Mouse (Mus musculus): Measurements from ENCODE around the gene Stk11. TPM values are rescaled to one million over a fixed set of nuclear protein-coding genes. Genes with fewer than 3 reads are reported as not detected.

Stk11 gene
- polyA plus RNA-seq, 1 experiment, result 104 TPM

- Histone ChIP-seq H3K4me1 (ENCODE audit: control insufficient read depth, insufficient read depth, low read length) (peaks cover 32% of the 10 kb centered on the region), H3K4me3 (ENCODE audit: insufficient read depth, low read length) (no peak overlapping the region), H3K27ac (ENCODE audit: insufficient read depth, low read depth, low read length) (no peak overlapping the region)
- TF ChIP-seq POLR2A (IDR thresholded peaks at IDR 0.05; ENCODE audit: borderline replicate concordance, low read depth, low read length) (no peak), CTCF (IDR thresholded peaks at IDR 0.05; ENCODE audit: low read depth, low read length) (no peak)
Measured at GRCm38 (mm10) chr10:80092690-80093089, 22.9 kb upstream of the Stk11 start.

GRCm38 (mm10) chr10:80094085-80094484 is 21.5 kb upstream of the Stk11 start:
- Histone ChIP-seq H3K4me1 (ENCODE audit: control insufficient read depth, insufficient read depth, low read length) (peaks cover 39% of the 10 kb centered on the region), H3K4me3 (ENCODE audit: insufficient read depth, low read length) (no peak overlapping the region), H3K27ac (ENCODE audit: insufficient read depth, low read depth, low read length) (no peak overlapping the region)
- TF ChIP-seq POLR2A (IDR thresholded peaks at IDR 0.05; ENCODE audit: borderline replicate concordance, low read depth, low read length), result no peak
- TF ChIP-seq CTCF (IDR thresholded peaks at IDR 0.05; ENCODE audit: low read depth, low read length), result no peak

- TF ChIP-seq CTCF (IDR thresholded peaks at IDR 0.05; ENCODE audit: low read depth, low read length) (no peak), POLR2A (IDR thresholded peaks at IDR 0.05; ENCODE audit: borderline replicate concordance, low read depth, low read length) (no peak)
- Histone ChIP-seq H3K4me1 (ENCODE audit: control insufficient read depth, insufficient read depth, low read length) (peaks cover 45% of the 10 kb centered on the region), H3K4me3 (ENCODE audit: insufficient read depth, low read length) (no peak overlapping the region), H3K27ac (ENCODE audit: insufficient read depth, low read depth, low read length) (no peak overlapping the region)
Measured at GRCm38 (mm10) chr10:80094684-80095083, 20.9 kb upstream of the Stk11 start.

GRCm38 (mm10) chr10:80095547-80095946 is 20.1 kb upstream of the Stk11 start:
- Histone ChIP-seq H3K4me1 (ENCODE audit: control insufficient read depth, insufficient read depth, low read length) (peaks cover 54% of the 10 kb centered on the region), H3K27ac (ENCODE audit: insufficient read depth, low read depth, low read length) (no peak overlapping the region), H3K4me3 (ENCODE audit: insufficient read depth, low read length) (no peak overlapping the region)
- TF ChIP-seq CTCF (IDR thresholded peaks at IDR 0.05; ENCODE audit: low read depth, low read length) (no peak), POLR2A (IDR thresholded peaks at IDR 0.05; ENCODE audit: borderline replicate concordance, low read depth, low read length) (no peak)

- H3K27ac ChIP-seq (ENCODE audit: insufficient read depth, low read depth, low read length), result no peak overlapping the region
- H3K4me1 ChIP-seq (ENCODE audit: control insufficient read depth, insufficient read depth, low read length), result peaks cover 64% of the 10 kb centered on the region
- TF ChIP-seq POLR2A (IDR thresholded peaks at IDR 0.05; ENCODE audit: borderline replicate concordance, low read depth, low read length) (no peak), CTCF (IDR thresholded peaks at IDR 0.05; ENCODE audit: low read depth, low read length) (no peak)
- no peak overlapping the region for H3K4me3 ChIP-seq (ENCODE audit: insufficient read depth, low read length)
Measured at GRCm38 (mm10) chr10:80097275-80097674, 18.3 kb upstream of the Stk11 start.

- no peak for TF ChIP-seq POLR2A (IDR thresholded peaks at IDR 0.05; ENCODE audit: borderline replicate concordance, low read depth, low read length)
- H3K4me3 ChIP-seq (ENCODE audit: insufficient read depth, low read length), result no peak overlapping the region
- no peak overlapping the region for H3K27ac ChIP-seq (ENCODE audit: insufficient read depth, low read depth, low read length)
- H3K4me1 ChIP-seq (ENCODE audit: control insufficient read depth, insufficient read depth, low read length), result peaks cover 74% of the 10 kb centered on the region
Measured at GRCm38 (mm10) chr10:80098630-80099029, 17.0 kb upstream of the Stk11 start.

GRCm38 (mm10) chr10:80100982-80101381 is 14.6 kb upstream of the Stk11 start:
- Histone ChIP-seq H3K27ac (ENCODE audit: insufficient read depth, low read depth, low read length) (no peak overlapping the region), H3K4me1 (ENCODE audit: control insufficient read depth, insufficient read depth, low read length) (peaks cover 81% of the 10 kb centered on the region), H3K4me3 (ENCODE audit: insufficient read depth, low read length) (peak overlapping the region; percentile 90)
- TF ChIP-seq CTCF (IDR thresholded peaks at IDR 0.05; ENCODE audit: low read depth, low read length) (no peak), POLR2A (IDR thresholded peaks at IDR 0.05; ENCODE audit: borderline replicate concordance, low read depth, low read length) (no peak)

GRCm38 (mm10) chr10:80102216-80102915 is 13.2 kb upstream of the Stk11 start:
- no peak for TF ChIP-seq POLR2A (IDR thresholded peaks at IDR 0.05; ENCODE audit: borderline replicate concordance, low read depth, low read length)
- no peak for TF ChIP-seq CTCF (IDR thresholded peaks at IDR 0.05; ENCODE audit: low read depth, low read length)
- Histone ChIP-seq H3K4me1 (ENCODE audit: control insufficient read depth, insufficient read depth, low read length) (peaks cover 74% of the 10 kb centered on the region), H3K27ac (ENCODE audit: insufficient read depth, low read depth, low read length) (peak overlapping the region; percentile 81), H3K4me3 (ENCODE audit: insufficient read depth, low read length) (peak overlapping the region; percentile 90)

GRCm38 (mm10) chr10:80103032-80103431 is 12.6 kb upstream of the Stk11 start:
- H3K4me3 ChIP-seq (ENCODE audit: insufficient read depth, low read length), result no peak overlapping the region
- TF ChIP-seq POLR2A (IDR thresholded peaks at IDR 0.05; ENCODE audit: borderline replicate concordance, low read depth, low read length) (no peak), CTCF (IDR thresholded peaks at IDR 0.05; ENCODE audit: low read depth, low read length) (no peak)
- peaks cover 71% of the 10 kb centered on the region for H3K4me1 ChIP-seq (ENCODE audit: control insufficient read depth, insufficient read depth, low read length)
- H3K27ac ChIP-seq (ENCODE audit: insufficient read depth, low read depth, low read length), result peak overlapping the region; percentile 21; the same call in 1 of the 2 replicates

- Histone ChIP-seq H3K4me1 (ENCODE audit: control insufficient read depth, insufficient read depth, low read length) (peaks cover 59% of the 10 kb centered on the region), H3K27ac (ENCODE audit: insufficient read depth, low read depth, low read length) (0 out of 2 replicates have a peak overlapping the region, but pooled peaks have one; percentile 79), H3K4me3 (ENCODE audit: insufficient read depth, low read length) (no peak overlapping the region)
- TF ChIP-seq POLR2A (IDR thresholded peaks at IDR 0.05; ENCODE audit: borderline replicate concordance, low read depth, low read length), result no peak
- no peak for TF ChIP-seq CTCF (IDR thresholded peaks at IDR 0.05; ENCODE audit: low read depth, low read length)
Measured at GRCm38 (mm10) chr10:80104181-80104580, 11.4 kb upstream of the Stk11 start.

Data from bone marrow macrophage, adult 2 months (primary cell).